Mouse (Mus musculus) embryonic facial prominence, embryonic 13.5 days (tissue): ENCODE data around the gene Gpr39. TPM values are rescaled to one million over a fixed set of nuclear protein-coding genes. Genes with fewer than 3 reads are reported as not detected.
A peak's percentile ranks its signal among the peaks of the same experiment; 100 is the strongest.

Experiments
- ATAC-seq: fragments of 200-750 bp; cut with Nextera tagmentation; 2 replicates; pipeline ENCODE4 v1.8.0; 2017; ENCODE audit warnings: low read depth; ENCODE audit not compliant: insufficient number of reproducible peaks, insufficient read depth, low FRiP score, low TSS enrichment
- H3K27ac ChIP-seq: fragments of 300-500 bp; sonication (generic); 2 replicates; pipeline ENCODE4 v1.5.1; 2015; ENCODE audit warnings: moderate library complexity, mild to moderate bottlenecking, inconsistent platforms
- H3K27me3 ChIP-seq: fragments of 300-500 bp; sonication (generic); 2 replicates; pipeline ENCODE4 v1.6.1; 2015; ENCODE audit warnings: mild to moderate bottlenecking, inconsistent platforms
- H3K36me3 ChIP-seq: fragments of 300-500 bp; sonication (generic); 2 replicates; pipeline ENCODE4 v1.6.1; 2015; ENCODE audit warnings: mild to moderate bottlenecking, inconsistent platforms
- H3K4me1 ChIP-seq: fragments of 300-500 bp; sonication (generic); 2 replicates; pipeline ENCODE4 v1.6.1; 2015; ENCODE audit warnings: inconsistent platforms
- H3K4me2 ChIP-seq: fragments of 300-500 bp; sonication (generic); 2 replicates; pipeline ENCODE4 v1.6.1; 2015; ENCODE audit warnings: moderate library complexity, mild to moderate bottlenecking, inconsistent platforms
- H3K4me3 ChIP-seq: fragments of 300-500 bp; sonication (generic); 2 replicates; pipeline ENCODE4 v1.5.1; 2015; ENCODE audit warnings: mild to moderate bottlenecking, inconsistent platforms
- H3K9ac ChIP-seq: fragments of 300-500 bp; sonication (generic); 2 replicates; pipeline ENCODE4 v1.6.1; 2015; ENCODE audit warnings: mild to moderate bottlenecking, inconsistent platforms
- H3K9me3 ChIP-seq: fragments of 300-500 bp; sonication (generic); 2 replicates; pipeline ENCODE4 v1.6.1; 2016; ENCODE audit warnings: inconsistent platforms
- WGBS: fragments of 180-500 bp; shearing (Covaris S2); methylation state at CpG from one replicate; pipeline ENCODE4 v1.1.7; 2015; ENCODE audit warnings: mixed read lengths; 5-methylcytosine and 5-hydroxymethylcytosine counted together
- polyA plus RNA-seq: library from polyadenylated mRNA; unstranded; fragments of >200 nt; fragmentation: Nextera tagmentation; extraction: Ambion mirVana; gene quantifications from 2 replicates; pipeline ENCODE4 v1.2.1, GENCODE M21; 2015

The Gpr39 gene
- polyA plus RNA-seq, 1 experiment from 2014 or later = not detected

DNA sequence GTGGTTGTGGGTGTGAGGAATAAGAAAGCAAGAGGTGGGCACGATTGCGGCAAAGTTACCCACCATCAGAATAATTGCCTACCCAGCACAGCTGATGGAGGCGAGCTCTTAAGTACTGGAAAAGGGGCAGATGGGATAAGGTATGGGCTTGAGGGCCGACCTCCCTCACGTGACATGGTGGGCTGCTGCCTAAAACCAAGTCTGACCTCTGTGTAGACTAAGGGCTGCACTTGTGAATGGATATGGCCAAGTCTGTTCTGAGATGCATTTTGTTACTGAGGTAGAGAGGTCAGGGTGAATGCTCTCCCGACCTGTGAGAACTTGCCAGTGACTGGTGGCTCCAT lies 53.7 kb downstream of the Gpr39 start:
- Histone ChIP-seq H3K4me1 (0 out of 2 replicates have a peak, but pooled peaks cover 4% of the 10 kb centered on the region), H3K4me2 (no peak overlapping the region), H3K9ac (no peak overlapping the region), H3K9me3 (no peaks in the 10 kb centered on the region), H3K27me3 (no peaks in the 10 kb centered on the region), H3K4me3 (no peak overlapping the region), H3K27ac (no peak overlapping the region), H3K36me3 (no peaks in the 10 kb centered on the region)
- 88% methylated on average over 6 of the region's 6 CpGs for WGBS
- ATAC-seq = no peak

DNA sequence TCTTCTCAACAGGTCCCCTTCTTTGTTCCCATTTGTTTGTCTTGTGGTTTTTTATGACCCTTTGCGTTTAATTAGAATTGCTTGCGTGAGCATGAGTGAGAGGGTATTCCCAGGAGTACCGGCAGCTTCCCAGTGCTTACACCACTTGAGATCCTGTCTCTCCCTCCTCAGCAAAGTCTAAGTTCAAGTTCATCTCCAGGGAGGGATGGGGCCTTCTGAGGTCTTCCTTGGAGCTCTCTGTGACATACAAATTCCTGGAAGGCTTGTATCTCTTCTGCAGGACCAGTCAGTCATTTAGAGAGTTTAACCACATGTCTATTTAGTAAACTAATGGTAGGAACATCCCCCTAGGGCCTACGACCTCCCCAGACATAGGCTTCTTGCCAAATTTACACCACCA lies 55.1 kb downstream of the Gpr39 start:
- Histone ChIP-seq H3K9ac (no peak overlapping the region), H3K9me3 (no peaks in the 10 kb centered on the region), H3K4me2 (no peak overlapping the region), H3K27ac (no peak overlapping the region), H3K36me3 (no peaks in the 10 kb centered on the region), H3K27me3 (no peaks in the 10 kb centered on the region), H3K4me3 (no peak overlapping the region), H3K4me1 (0 out of 2 replicates have a peak, but pooled peaks cover 4% of the 10 kb centered on the region)
- 74% methylated on average over 4 of the region's 4 CpGs for WGBS
- ATAC-seq = no peak

DNA sequence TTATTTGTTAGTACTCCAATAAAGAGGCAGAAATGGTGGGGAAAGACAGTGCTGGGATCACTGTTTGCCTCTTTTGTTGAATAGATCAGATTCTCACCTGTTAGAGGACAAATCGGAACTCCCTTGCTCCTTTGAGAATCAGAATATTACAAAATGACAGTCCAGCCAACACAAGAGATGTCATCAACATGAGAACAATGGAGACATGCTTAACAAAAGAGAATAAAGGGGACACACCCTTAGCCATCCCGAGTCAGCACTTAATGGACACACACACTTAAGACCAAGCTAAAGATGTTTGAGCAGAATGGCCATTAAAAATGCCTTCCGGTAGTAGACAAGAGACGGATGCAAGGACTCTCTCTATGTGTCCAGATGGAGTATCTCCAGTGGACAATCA lies 68.0 kb downstream of the Gpr39 start:
- H3K9me3 ChIP-seq = no peaks in the 10 kb centered on the region
- H3K4me3 ChIP-seq = no peak overlapping the region
- no peak overlapping the region for H3K4me2 ChIP-seq
- H3K36me3 ChIP-seq = no peaks in the 10 kb centered on the region
- no peak overlapping the region for H3K9ac ChIP-seq
- WGBS = 90% methylated on average over 4 of the region's 4 CpGs
- ATAC-seq = no peak
- no peaks in the 10 kb centered on the region for H3K27me3 ChIP-seq
- no peaks in the 10 kb centered on the region for H3K4me1 ChIP-seq
- no peak overlapping the region for H3K27ac ChIP-seq

DNA sequence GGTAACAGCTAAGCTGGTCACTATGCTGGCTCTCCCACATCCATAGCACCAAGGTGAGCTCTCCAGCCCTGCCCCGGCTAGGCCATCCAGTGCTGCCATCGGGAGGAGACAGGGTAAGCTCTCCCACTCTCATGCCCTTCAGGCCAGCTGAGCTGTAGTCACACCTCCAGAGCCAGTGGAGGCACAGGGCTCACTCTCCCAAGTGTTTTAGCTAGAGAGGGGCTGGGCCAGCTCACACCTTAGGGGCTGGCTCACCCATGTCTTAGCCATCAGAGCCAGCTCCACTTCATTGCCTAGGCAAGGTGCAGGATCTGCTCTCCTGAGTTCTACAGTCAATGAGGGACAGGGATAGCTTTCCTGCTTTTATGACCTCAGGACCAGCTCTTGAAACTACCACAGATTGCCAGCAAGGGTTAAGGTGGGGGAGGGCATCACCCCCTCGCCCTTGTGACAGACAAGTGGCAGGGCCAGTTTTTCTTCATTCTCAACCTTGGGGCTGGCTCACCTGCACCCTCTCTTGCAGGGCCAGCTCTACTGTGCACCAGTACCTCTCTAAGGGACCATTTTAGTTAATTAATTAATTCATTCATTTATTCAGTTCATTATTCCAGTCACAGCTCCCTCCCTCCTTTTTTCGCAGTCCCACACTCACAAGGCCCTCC lies 78.7 kb downstream of the Gpr39 start:
- no peaks in the 10 kb centered on the region for H3K27me3 ChIP-seq
- no peaks in the 10 kb centered on the region for H3K9me3 ChIP-seq
- no peak overlapping the region for H3K9ac ChIP-seq
- H3K4me3 ChIP-seq = no peak overlapping the region
- no peak overlapping the region for H3K27ac ChIP-seq
- 71% methylated on average over 4 of the region's 4 CpGs for WGBS
- no peak overlapping the region for H3K4me2 ChIP-seq
- no peaks in the 10 kb centered on the region for H3K36me3 ChIP-seq
- ATAC-seq = no peak
- no peaks in the 10 kb centered on the region for H3K4me1 ChIP-seq

DNA sequence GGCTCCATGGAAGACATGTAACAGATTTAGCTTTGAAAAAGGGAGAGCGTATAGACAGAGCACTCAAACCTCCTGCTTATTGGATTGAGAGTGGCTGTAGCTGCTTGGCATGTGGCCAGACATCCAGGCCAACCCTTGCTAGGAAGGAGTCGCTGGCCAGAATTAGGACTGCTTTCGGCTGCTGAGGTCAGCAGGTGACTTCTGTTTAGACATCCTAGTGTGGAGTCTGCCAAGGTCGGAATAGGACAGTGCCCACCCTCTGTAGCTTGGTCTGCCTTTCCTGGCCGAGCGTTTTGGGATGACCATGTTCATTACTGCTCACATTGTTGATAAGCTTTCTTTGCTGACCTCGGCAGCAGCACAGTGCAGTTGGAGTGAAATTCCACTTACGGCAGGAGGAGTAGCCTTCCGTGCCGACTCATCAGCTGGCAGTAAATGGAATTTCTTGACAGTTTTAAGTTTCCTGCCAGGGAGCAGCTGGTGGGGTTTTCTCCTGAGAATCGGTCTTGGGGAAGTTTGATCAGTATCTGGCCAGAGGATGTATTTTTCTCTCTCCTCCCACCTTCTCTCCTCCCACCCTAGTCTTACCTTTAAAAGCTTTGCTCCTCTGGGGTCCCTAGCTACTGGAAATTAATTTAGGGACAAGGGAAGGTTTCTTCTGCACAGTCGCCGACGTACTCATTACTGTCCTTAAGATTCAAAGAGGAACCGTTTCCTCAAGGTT lies 83.3 kb downstream of the Gpr39 start:
- Histone ChIP-seq H3K4me2 (no peak overlapping the region), H3K9me3 (no peaks in the 10 kb centered on the region), H3K9ac (no peak overlapping the region), H3K4me1 (no peaks in the 10 kb centered on the region), H3K4me3 (no peak overlapping the region), H3K27ac (no peak overlapping the region), H3K36me3 (no peaks in the 10 kb centered on the region), H3K27me3 (no peaks in the 10 kb centered on the region)
- 74% methylated on average over 15 of the region's 15 CpGs for WGBS
- ATAC-seq = no peak

DNA sequence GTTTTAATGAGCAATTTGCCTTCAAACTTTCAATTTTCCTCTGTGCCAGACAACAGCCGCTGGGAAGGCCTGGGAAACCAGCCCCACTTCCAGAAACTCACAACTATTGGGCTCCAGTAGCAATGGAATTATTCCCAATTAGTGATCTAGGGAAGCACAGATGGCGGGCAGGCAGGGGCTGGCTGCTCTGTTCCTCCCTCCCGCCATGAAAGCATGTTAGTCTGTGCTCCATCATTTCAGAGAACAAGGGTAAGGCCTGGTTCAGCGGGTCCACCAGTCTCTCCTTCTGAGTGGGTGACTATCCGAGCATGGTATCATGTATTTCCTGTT lies 83.9 kb downstream of the Gpr39 start:
- Histone ChIP-seq H3K9ac (no peak overlapping the region), H3K4me3 (no peak overlapping the region), H3K27me3 (no peaks in the 10 kb centered on the region), H3K36me3 (no peaks in the 10 kb centered on the region), H3K4me2 (no peak overlapping the region), H3K4me1 (no peaks in the 10 kb centered on the region), H3K9me3 (no peaks in the 10 kb centered on the region), H3K27ac (no peak overlapping the region)
- 64% methylated on average over 5 of the region's 5 CpGs for WGBS
- ATAC-seq = no peak

DNA sequence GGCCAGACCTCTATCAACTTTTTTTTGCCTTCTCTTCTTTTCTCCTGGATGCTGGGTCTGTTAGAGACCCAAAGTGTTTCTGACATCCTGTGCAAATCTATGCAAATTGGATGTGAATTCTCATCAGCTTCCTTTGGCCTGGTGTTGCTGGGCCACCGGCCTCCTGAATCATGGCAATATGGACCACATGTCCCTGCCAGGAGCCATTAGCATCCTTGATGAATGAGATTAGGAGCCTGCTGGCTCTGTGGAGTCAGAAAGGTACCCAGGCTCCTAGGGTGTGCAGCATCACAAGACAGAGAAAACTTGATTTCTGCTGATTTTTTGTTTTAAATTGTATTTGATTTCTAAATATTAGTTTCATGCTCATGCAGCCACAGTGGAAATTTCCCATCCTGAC lies 85.3 kb downstream of the Gpr39 start:
- no peak for ATAC-seq
- H3K4me2 ChIP-seq = no peak overlapping the region
- H3K4me1 ChIP-seq = no peaks in the 10 kb centered on the region
- no peak overlapping the region for H3K9ac ChIP-seq
- no peak overlapping the region for H3K4me3 ChIP-seq
- no peaks in the 10 kb centered on the region for H3K36me3 ChIP-seq
- no peak overlapping the region for H3K27ac ChIP-seq
- WGBS = 60% methylated on average over 1 of the region's 1 CpGs
- no peaks in the 10 kb centered on the region for H3K27me3 ChIP-seq
- no peaks in the 10 kb centered on the region for H3K9me3 ChIP-seq

DNA sequence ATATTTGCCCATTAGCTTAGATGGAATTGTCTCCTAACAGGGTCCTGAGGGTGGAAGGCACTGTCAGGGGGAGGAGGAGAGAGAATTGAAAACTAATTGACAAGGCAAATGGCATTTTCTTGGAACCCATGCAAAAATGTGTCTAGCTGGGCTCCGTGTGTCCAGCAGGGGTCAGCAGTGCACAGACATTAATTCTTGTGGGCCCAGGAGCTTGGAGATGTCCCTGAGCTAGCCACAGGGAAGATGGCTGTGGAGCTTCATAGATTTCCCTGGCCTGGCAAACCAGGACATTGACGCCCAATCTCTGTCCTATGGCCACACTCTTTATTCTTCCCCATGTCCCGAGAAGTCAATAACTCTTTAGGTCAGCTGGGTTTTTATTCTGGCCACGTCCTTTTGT lies 113.0 kb downstream of the Gpr39 start:
- no peak for ATAC-seq
- H3K4me3 ChIP-seq = no peak overlapping the region
- H3K27me3 ChIP-seq = 0 out of 2 replicates have a peak, but pooled peaks cover 8% of the 10 kb centered on the region
- H3K27ac ChIP-seq = no peak overlapping the region
- no peaks in the 10 kb centered on the region for H3K9me3 ChIP-seq
- H3K4me1 ChIP-seq = no peaks in the 10 kb centered on the region
- H3K4me2 ChIP-seq = no peak overlapping the region
- H3K9ac ChIP-seq = no peak overlapping the region
- WGBS = 33% methylated on average over 4 of the region's 4 CpGs
- no peaks in the 10 kb centered on the region for H3K36me3 ChIP-seq

DNA sequence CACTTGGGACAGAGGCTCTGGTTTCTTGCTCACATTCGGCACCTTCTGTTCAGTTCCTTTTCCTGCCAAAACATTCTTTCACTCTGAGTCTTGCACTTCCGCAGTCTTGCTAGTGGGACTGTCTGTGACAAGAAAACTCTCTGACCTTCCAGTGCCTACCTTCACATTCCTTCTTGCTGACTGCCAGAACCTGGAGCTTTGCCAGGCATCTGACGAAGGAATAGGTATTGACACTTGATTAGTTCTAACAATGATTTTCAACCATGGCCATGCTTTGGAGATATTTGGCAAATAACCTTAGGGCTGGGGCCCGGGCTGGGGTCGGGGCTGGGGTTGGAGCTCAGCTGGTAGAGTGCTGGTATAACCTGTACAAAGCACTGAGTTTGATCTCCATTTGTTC lies 123.7 kb downstream of the Gpr39 start:
- Histone ChIP-seq H3K4me2 (no peak overlapping the region), H3K4me3 (no peak overlapping the region), H3K9ac (no peak overlapping the region), H3K9me3 (peaks cover 14% of the 10 kb centered on the region), H3K36me3 (no peaks in the 10 kb centered on the region), H3K27me3 (0 out of 2 replicates have a peak, but pooled peaks cover 5% of the 10 kb centered on the region), H3K27ac (no peak overlapping the region), H3K4me1 (no peaks in the 10 kb centered on the region)
- 89% methylated on average over 5 of the region's 5 CpGs for WGBS
- no peak for ATAC-seq

DNA sequence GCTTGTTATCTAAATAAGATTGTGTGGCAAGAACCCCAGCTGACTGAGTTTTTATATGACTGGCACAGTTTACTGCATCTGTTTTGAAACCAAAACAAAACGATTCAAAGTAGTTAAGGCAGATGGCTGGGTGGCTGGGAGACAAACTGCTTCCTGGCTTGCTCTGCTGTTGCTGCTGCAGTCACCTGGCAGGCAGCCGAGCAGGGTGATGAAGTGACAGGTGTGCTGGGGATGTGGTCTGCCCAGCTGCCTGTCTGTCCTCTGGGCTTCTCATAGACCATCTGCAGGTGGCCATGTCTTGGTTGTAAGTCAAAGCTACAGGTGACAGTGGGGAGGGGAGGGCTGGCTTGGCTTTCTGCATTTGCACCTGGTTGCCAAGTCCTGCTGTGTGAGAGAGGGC lies 131.6 kb downstream of the Gpr39 start:
- no peaks in the 10 kb centered on the region for H3K36me3 ChIP-seq
- no peak overlapping the region for H3K27ac ChIP-seq
- H3K9ac ChIP-seq = no peak overlapping the region
- no peaks in the 10 kb centered on the region for H3K4me1 ChIP-seq
- H3K9me3 ChIP-seq = no peaks in the 10 kb centered on the region
- peak; percentile 26; the same call in 1 of the 2 replicates for ATAC-seq
- H3K27me3 ChIP-seq = no peaks in the 10 kb centered on the region
- no peak overlapping the region for H3K4me3 ChIP-seq
- H3K4me2 ChIP-seq = no peak overlapping the region
- 41% methylated on average over 2 of the region's 2 CpGs for WGBS

DNA sequence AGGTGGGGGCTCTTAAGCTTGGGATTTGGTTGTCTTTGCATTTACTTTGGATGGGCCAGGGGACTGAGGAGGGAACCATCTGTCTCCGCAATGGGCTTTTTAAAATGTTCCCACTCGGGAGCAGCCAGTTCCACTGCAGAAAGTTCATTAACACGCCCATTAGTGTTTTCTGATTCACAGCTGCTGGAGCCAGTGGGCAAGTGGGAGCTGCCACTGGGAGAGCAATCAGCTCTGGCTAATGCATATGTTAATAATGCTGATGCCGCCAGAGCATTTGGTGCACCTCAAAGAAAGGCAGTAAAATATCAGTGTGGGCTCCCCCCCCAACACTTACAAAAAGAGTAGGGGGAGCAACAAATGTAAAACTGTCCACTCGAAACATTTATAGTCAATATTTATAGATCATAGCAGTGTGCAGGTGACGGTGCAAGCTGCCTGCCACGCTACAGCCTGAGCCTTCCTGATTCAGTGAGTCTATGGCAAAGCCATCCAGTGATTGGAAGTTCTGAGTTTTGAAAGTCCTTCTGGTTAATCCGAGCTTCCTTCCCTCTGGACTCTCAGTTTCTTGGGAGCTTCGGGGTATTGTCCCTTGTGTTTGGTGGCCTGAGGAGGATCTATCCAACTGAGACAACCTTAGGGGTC lies 136.5 kb downstream of the Gpr39 start:
- Histone ChIP-seq H3K27ac (no peak overlapping the region), H3K9me3 (no peaks in the 10 kb centered on the region), H3K9ac (no peak overlapping the region), H3K4me3 (no peak overlapping the region), H3K4me2 (no peak overlapping the region), H3K27me3 (no peaks in the 10 kb centered on the region), H3K36me3 (no peaks in the 10 kb centered on the region), H3K4me1 (no peaks in the 10 kb centered on the region)
- 82% methylated on average over 9 of the region's 9 CpGs for WGBS
- no peak for ATAC-seq

DNA sequence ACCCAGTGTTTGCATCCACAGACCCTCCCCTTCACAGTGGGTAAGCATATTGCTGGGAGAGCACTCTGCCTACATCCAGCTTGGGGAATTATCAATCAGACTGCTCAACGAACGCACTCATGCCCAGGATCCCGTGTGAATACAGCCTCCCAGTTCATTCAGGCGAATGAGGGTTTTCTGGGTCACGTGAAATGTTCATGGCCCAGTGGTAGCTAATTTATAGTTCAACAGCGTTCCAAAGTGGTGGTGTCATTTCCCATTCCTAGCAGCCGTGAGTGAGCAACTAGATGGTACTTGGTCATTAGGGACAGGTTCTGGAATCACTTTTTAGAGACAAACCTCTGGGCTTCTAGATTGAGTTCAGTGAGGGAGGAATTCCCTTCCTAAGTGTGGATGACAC lies 144.3 kb downstream of the Gpr39 start:
- H3K4me2 ChIP-seq = no peak overlapping the region
- H3K36me3 ChIP-seq = no peaks in the 10 kb centered on the region
- no peaks in the 10 kb centered on the region for H3K9me3 ChIP-seq
- no peak overlapping the region for H3K4me3 ChIP-seq
- H3K27me3 ChIP-seq = no peaks in the 10 kb centered on the region
- H3K4me1 ChIP-seq = 0 out of 2 replicates have a peak, but pooled peaks cover 2% of the 10 kb centered on the region
- no peak for ATAC-seq
- H3K9ac ChIP-seq = no peak overlapping the region
- H3K27ac ChIP-seq = no peak overlapping the region
- WGBS = 89% methylated on average over 7 of the region's 7 CpGs
